Mouse (Mus musculus): ENCODE results near the gene Rarg.

- TF ChIP-seq MXI1 (IDR thresholded peaks at IDR 0.05; ENCODE audit: low read depth, low read length) (no peak), POLR2A (IDR thresholded peaks at IDR 0.05; ENCODE audit: control insufficient read depth in 1 of 2, insufficient read depth in 1 of 2, low read depth in 1 of 2, low read length in 2 of 2, poor library complexity in 1 of 2) (no peak)
These were observed 61.9 kb downstream of the Rarg start for GRCm38 (mm10) chr15:102195373-102195772.

Data from MEL (cell line).